Mouse (Mus musculus): ENCODE measurements around the gene Ptpn21.

Ptpn21 gene

DNA sequence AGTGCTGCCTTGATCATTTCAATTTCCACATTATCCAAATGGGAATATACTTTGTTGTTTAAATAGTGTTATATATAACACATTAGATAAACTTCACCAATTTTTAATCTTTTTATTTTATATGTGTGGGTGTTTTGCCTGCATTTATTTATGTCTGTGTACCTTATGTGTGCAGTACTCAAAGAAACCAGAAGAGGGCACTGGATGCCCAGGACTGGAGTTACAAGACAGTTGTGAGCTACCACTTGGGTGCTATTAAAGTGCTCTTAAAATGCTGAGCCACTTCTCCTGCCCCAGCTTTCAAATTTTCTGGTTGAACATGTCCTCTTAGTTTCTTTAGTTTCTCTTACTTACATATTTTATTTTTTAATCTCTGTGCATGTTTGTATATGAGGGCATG lies 92.4 kb downstream of the Ptpn21 start:
- no peak for DNase-seq

DNA sequence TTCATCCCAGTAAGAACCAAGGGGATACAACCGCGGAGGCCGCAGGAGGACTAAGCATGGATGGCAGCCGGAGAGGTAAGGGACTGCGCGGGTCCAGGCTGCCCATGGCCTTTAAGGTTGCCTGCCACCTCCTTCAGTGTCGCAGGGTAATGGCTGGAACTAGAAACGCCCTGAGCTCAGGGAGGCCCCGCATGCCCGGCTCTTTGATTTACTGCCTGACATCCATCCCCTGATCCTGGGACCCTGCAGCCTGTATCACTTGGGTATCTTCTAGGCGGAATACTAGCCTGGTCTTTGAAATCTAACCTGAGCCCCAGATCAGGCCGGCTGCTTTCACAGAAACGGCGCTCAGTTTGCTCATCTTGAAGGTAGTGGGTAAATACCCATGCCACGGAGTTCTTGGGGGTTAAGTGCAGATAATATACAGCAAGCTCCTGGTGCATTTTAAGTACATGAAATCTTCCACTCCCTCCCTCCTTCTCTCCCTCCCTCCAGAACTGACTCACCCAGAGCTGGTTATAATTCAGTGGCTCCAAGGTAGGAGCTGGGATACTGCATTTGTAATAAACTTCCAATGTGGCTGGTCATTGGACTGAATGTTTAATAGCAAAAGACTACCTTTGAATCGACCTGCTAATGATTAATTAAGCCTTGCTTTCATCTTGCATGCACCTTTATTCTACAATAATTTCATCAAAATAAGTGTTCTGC lies 108.8 kb downstream of the Ptpn21 start:
- DNase-seq = no peak

DNA sequence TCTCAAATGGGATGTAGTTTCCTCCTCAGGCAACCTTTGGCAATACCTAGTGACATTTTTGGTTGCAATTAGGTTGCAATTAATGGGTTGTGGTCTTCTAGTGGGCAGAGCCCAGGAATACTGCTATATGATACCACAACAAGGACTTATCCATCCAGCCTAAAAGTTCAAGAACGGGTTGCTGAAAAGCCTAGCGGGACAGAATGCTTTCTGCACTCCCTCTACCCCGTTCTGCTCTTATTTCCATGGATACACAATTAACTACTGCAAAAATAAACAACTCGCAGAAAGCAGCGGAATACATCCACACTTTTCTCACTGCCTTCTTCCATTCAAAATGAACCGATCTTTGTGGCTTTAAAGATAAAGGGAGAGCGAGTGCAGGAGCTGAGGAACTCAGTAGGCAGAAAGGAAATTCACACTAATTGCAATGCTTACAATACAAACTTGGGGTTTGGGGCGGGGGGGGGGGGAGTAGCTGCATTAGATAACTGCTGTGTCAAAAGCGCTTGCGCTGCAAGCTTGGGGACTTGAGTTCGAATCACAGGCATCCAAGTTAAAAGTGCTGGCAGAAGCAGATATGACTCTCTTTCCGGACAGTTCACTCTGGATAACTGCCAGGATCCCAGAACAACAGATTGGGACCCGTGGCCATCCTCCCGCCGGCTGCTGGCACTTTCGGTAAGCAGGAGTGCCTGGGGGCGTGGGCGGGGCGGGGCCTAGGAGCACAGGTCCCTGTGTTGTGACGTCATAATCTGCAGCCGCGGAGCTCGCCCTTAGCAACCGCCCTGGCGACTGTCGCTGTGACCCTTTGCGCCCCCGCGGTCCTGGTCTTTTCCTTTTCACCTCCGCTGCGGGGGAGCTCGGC lies 109.6 kb downstream of the Ptpn21 start, which contains the start of gene Spata7:
Gene Spata7 (plus strand): TSS at position 766 of the 868 bp plus-strand sequence.
- DNase-seq = peak; percentile 84

Data from kidney, adult 11 months (tissue).